Mouse (Mus musculus) CH12.LX (cell line): ENCODE results near the gene Prkce. TPM values are rescaled to one million over a fixed set of nuclear protein-coding genes. Genes with fewer than 3 reads are reported as not detected.
A peak's percentile ranks its signal among the peaks of the same experiment; 100 is the strongest.

Experiments
- DNase-seq: peaks from one replicate; pipeline ENCODE4 v3.0.0-alpha.2; 2013; ENCODE audit errors: extremely low read depth
- H3K27ac ChIP-seq: 2 replicates; pipeline ENCODE4 v1.5.1; 2012; ENCODE audit warnings: low read depth, mild to moderate bottlenecking, control low read depth, moderate library complexity; ENCODE audit not compliant: insufficient read depth
- H3K27me3 ChIP-seq: replicated peaks from 2 replicates; pipeline ENCODE3; 2012; ENCODE audit warnings: inconsistent platforms
- H3K36me3 ChIP-seq, 2 experiments: replicated peaks in 1 of 2; 2 replicates each; pipeline versions ENCODE3 to v1.6.1; 2012; ENCODE audit warnings: inconsistent platforms in 1 of 2, low read length in 1 of 2, mild to moderate bottlenecking in 1 of 2, mixed read lengths in 1 of 2, moderate library complexity in 1 of 2; ENCODE audit not compliant: control insufficient read depth in 1 of 2, insufficient read depth in 1 of 2
- H3K4me1 ChIP-seq, 2 experiments: 2 replicates each; pipeline ENCODE4 v1.6.1; 2012; ENCODE audit warnings: inconsistent platforms in 1 of 2, moderate library complexity in 1 of 2; ENCODE audit not compliant: insufficient read depth in 2 of 2, control insufficient read depth in 1 of 2
- H3K4me2 ChIP-seq: 2 replicates; pipeline ENCODE4 v1.6.1; 2012; ENCODE audit warnings: low read depth, mild to moderate bottlenecking, control low read depth; ENCODE audit not compliant: poor library complexity, insufficient read depth, severe bottlenecking
- H3K4me3 ChIP-seq, 3 experiments: fragments of 150-350 bp in 1 of 3; sonication (generic) in 1 of 3; replicated peaks in 1 of 3; 2 replicates each; pipeline versions ENCODE3 to v1.5.1; 2011 to 2012; ENCODE audit warnings: low read depth in 2 of 3, low read length in 2 of 3, mild to moderate bottlenecking in 2 of 3, moderate library complexity in 2 of 3, control low read depth in 1 of 3, improper control_type of control experiment in 1 of 3, inconsistent platforms in 1 of 3, mixed read lengths in 1 of 3; ENCODE audit not compliant: poor library complexity in 1 of 3
- H3K79me2 ChIP-seq: replicated peaks from 2 replicates; pipeline ENCODE4 v1.6.1; 2012; ENCODE audit warnings: mild to moderate bottlenecking, moderate library complexity; ENCODE audit not compliant: control insufficient read depth, poor library complexity, insufficient read depth, severe bottlenecking; ENCODE audit errors: extremely low read depth
- H3K9ac ChIP-seq: 2 replicates; pipeline ENCODE4 v1.6.1; 2012; ENCODE audit warnings: low read depth, mild to moderate bottlenecking, control low read depth, moderate library complexity; ENCODE audit not compliant: insufficient read depth
- H3K9me3 ChIP-seq: replicated peaks from 2 replicates; pipeline ENCODE3; 2012; ENCODE audit warnings: low read length, inconsistent platforms, mixed read lengths
- CHD1 ChIP-seq: IDR thresholded peaks from 2 replicates; pipeline ENCODE4 v1.6.1; 2012; ENCODE audit warnings: low read depth, low read length, improper control_type of control experiment, inconsistent platforms
- CHD2 ChIP-seq: IDR thresholded peaks from 2 replicates; pipeline ENCODE4 v1.6.1; 2011; ENCODE audit warnings: low read length, improper control_type of control experiment
- ELF1 ChIP-seq: IDR thresholded peaks from 2 replicates; pipeline ENCODE4 v1.6.1; 2014; ENCODE audit warnings: low read depth, mild to moderate bottlenecking, inconsistent platforms, low read length, improper control_type of control experiment
- EP300 ChIP-seq: IDR thresholded peaks from 2 replicates; pipeline ENCODE4 v1.6.1; 2011; ENCODE audit warnings: low read length, improper control_type of control experiment
- ETS1 ChIP-seq: conservative IDR thresholded peaks from 2 replicates; pipeline ENCODE4 v1.6.1; 2012; ENCODE audit warnings: low read depth, mild to moderate bottlenecking, inconsistent platforms, low read length, improper control_type of control experiment, moderate library complexity
- GABPA ChIP-seq: IDR thresholded peaks from 2 replicates; pipeline ENCODE4 v1.6.1; 2012; ENCODE audit warnings: low read depth, low read length, improper control_type of control experiment, inconsistent platforms; ENCODE audit not compliant: insufficient replicate concordance
- HCFC1 ChIP-seq: IDR thresholded peaks from 2 replicates; pipeline ENCODE4 v1.6.1; 2012; ENCODE audit warnings: low read depth, mild to moderate bottlenecking, inconsistent platforms, low read length, improper control_type of control experiment
- IRF4 ChIP-seq: IDR thresholded peaks from 2 replicates; pipeline ENCODE4 v1.6.1; 2014; ENCODE audit warnings: low read depth, mild to moderate bottlenecking, inconsistent platforms, low read length, improper control_type of control experiment
- JUN ChIP-seq: IDR thresholded peaks from 2 replicates; pipeline ENCODE4 v1.6.1; 2011; ENCODE audit warnings: low read depth, mild to moderate bottlenecking, low read length, improper control_type of control experiment, moderate library complexity; ENCODE audit not compliant: insufficient read depth
- JUND ChIP-seq: conservative IDR thresholded peaks from 2 replicates; pipeline ENCODE4 v1.6.1; 2011; ENCODE audit warnings: low read depth, low read length, improper control_type of control experiment
- KAT2A ChIP-seq: IDR thresholded peaks from 2 replicates; pipeline ENCODE4 v1.6.1; 2012; ENCODE audit warnings: low read length, improper control_type of control experiment, inconsistent platforms; ENCODE audit not compliant: insufficient replicate concordance
- MAFK ChIP-seq: IDR thresholded peaks from 2 replicates; pipeline ENCODE4 v1.6.1; 2011; ENCODE audit warnings: low read length, improper control_type of control experiment; ENCODE audit not compliant: insufficient replicate concordance
- MAZ ChIP-seq: IDR thresholded peaks from 2 replicates; pipeline ENCODE4 v1.6.1; 2012; ENCODE audit warnings: low read depth, mild to moderate bottlenecking, inconsistent platforms, low read length, improper control_type of control experiment, moderate library complexity
- MEF2A ChIP-seq: IDR thresholded peaks from 2 replicates; pipeline ENCODE4 v1.6.1; 2014; ENCODE audit warnings: low read depth, mild to moderate bottlenecking, inconsistent platforms, low read length, improper control_type of control experiment, borderline replicate concordance
- MXI1 ChIP-seq: IDR thresholded peaks from 2 replicates; pipeline ENCODE4 v1.6.1; 2011; ENCODE audit warnings: mild to moderate bottlenecking, low read depth, low read length, improper control_type of control experiment
- MYC ChIP-seq: IDR thresholded peaks from 2 replicates; pipeline ENCODE4 v1.6.1; 2011; ENCODE audit warnings: low read depth, mild to moderate bottlenecking, improper control_type of control experiment, low read length
- NELFE ChIP-seq: IDR thresholded peaks from 2 replicates; pipeline ENCODE4 v1.6.1; 2011; ENCODE audit warnings: low read depth, low read length, improper control_type of control experiment
- NRF1 ChIP-seq: IDR thresholded peaks from 2 replicates; pipeline ENCODE4 v1.6.1; 2014; ENCODE audit warnings: low read depth, mild to moderate bottlenecking, inconsistent platforms, low read length, improper control_type of control experiment, moderate library complexity
- PAX5 ChIP-seq: IDR thresholded peaks from 2 replicates; pipeline ENCODE4 v1.6.1; 2012; ENCODE audit warnings: low read length, inconsistent platforms, mixed read lengths
- RCOR1 ChIP-seq: conservative IDR thresholded peaks from 2 replicates; pipeline ENCODE4 v1.6.1; 2012; ENCODE audit warnings: low read depth, mild to moderate bottlenecking, inconsistent platforms, low read length, improper control_type of control experiment
- SMC3 ChIP-seq: IDR thresholded peaks from 2 replicates; pipeline ENCODE4 v1.6.1; 2011; ENCODE audit warnings: low read depth, low read length, improper control_type of control experiment
- TCF12 ChIP-seq: IDR thresholded peaks from 2 replicates; pipeline ENCODE4 v1.6.1; 2014; ENCODE audit warnings: low read depth, mild to moderate bottlenecking, inconsistent platforms, low read length, improper control_type of control experiment
- USF2 ChIP-seq: conservative IDR thresholded peaks from 2 replicates; pipeline ENCODE4 v1.6.1; 2011; ENCODE audit warnings: low read depth, low read length, improper control_type of control experiment
- ZKSCAN1 ChIP-seq: IDR thresholded peaks from 2 replicates; pipeline ENCODE4 v1.6.1; 2012; ENCODE audit warnings: low read depth, inconsistent platforms, low read length, improper control_type of control experiment, borderline replicate concordance
- ZMIZ1 ChIP-seq: IDR thresholded peaks from 2 replicates; pipeline ENCODE4 v1.6.1; 2012; ENCODE audit warnings: low read depth, mild to moderate bottlenecking, inconsistent platforms, low read length, improper control_type of control experiment
- ZNF384 ChIP-seq: IDR thresholded peaks from 2 replicates; pipeline ENCODE4 v1.6.1; 2012; ENCODE audit warnings: low read depth, low read length, improper control_type of control experiment, inconsistent platforms
- dilution Hi-C: fragments of 300-500 bp; cut with MboI; formaldehyde crosslinking; loops from 2 replicates; pipeline ENCODE4 v1.14.3; 2020; ENCODE audit warnings: low sequenced_read_pairs; ENCODE audit not compliant: extremely low pct_unique_long_range_greater_than_20kb, extremely low pct_ligation_motif_present
- in situ Hi-C: fragments of 300-500 bp; cut with MboI; formaldehyde crosslinking; loops from 3 replicates; pipeline ENCODE4 v1.14.3; 2019; ENCODE audit warnings: low sequenced_read_pairs, low pct_ligation_motif_present, low pct_unique_long_range_greater_than_20kb, mixed read lengths
- polyA plus RNA-seq: library from polyadenylated mRNA; unstranded; fragments of >175 nt; gene quantifications from 2 replicates; pipeline ENCODE4 v1.2.1, GENCODE M21; 2012; ENCODE audit warnings: low read depth; ENCODE audit not compliant: insufficient read length
- total RNA-seq, 2 experiments: library from RNA; depleted of rRNA; stranded (reverse); fragments of 300-350 nt in 1 of 2; fragments of >200 nt in 1 of 2; gene quantifications; 2 replicates each; pipeline ENCODE4 v1.2.3; 2012 to 2014

Gene Prkce
- total and polyA plus RNA-seq, 3 experiments, result 4.1 to 13.2 (median 11.4) TPM

GRCm38 (mm10) chr17:86467291-86467898, 299.8 kb downstream of the Prkce start (continued):
- TF ChIP-seq ETS1, result peak; percentile 95
- no peak for TF ChIP-seq GABPA
- TF ChIP-seq ELF1, result no peak; the same call in 1 of the 2 replicates
- peak; percentile 58; the same call in 1 of the 2 replicates for TF ChIP-seq RCOR1
- TF ChIP-seq ZNF384, result peak; percentile 77
- peak; percentile 64; the same call in 1 of the 2 replicates for TF ChIP-seq KAT2A
- TF ChIP-seq USF2, result no peak
- peak; percentile 72; the same call in 1 of the 2 replicates for TF ChIP-seq MYC
- TF ChIP-seq JUN, result peak; percentile 96
- peak; percentile 92 for TF ChIP-seq IRF4
- TF ChIP-seq EP300, result peak; percentile 96
- 0 out of 2 replicates have a peak, but pooled peaks have one; percentile 53 for TF ChIP-seq NELFE
- TF ChIP-seq SMC3, result no peak
- TF ChIP-seq ZKSCAN1, result no peak
- peak; percentile 74; the same call in 1 of the 2 replicates for TF ChIP-seq MXI1

DNA sequence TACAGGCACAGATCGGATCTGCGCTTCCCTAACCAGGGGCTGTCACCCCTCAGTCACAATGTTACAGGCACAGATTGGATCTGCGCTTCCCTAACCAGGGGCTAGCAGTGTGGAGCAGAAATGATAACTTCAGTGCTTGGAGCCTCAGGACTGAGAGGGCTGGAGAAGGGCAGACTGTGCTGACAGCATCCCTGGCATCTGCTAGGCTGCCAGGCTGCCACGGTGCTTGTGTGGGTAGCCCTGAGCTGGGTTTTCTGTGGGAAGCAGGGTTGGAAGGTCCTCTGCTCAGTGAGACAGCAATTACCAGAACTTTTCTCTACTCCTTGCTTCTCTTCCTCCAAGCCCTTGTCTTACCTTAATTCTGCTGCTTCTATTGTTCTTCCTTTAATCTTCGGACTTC, 300.4 kb downstream of the Prkce start:
- peak overlapping the region in 2 of 3 experiments; percentile 26 to 33 for H3K4me3 ChIP-seq
- dilution Hi-C loops, result no loop called here
- DNase-seq, result no peak
- peak overlapping the region; percentile 93 for H3K9ac ChIP-seq
- peaks cover 53 to 93% of the 10 kb centered on the region in 2 experiments for H3K4me1 ChIP-seq
- H3K27ac ChIP-seq, result peak overlapping the region; percentile 100
- H3K9me3 ChIP-seq, result no peaks in the 10 kb centered on the region
- H3K79me2 ChIP-seq, result no peaks in the 10 kb centered on the region; the same call in 1 of the 2 replicates
- H3K4me2 ChIP-seq, result peak overlapping the region; percentile 81
- peaks cover 0 to 7% of the 10 kb centered on the region in 2 experiments for H3K36me3 ChIP-seq
- TF ChIP-seq ZMIZ1 (no peak), CHD1 (0 out of 2 replicates have a peak, but pooled peaks have one; percentile 2)
- TF ChIP-seq, all 38 proteins: peak for 1
- H3K27me3 ChIP-seq, result no peaks in the 10 kb centered on the region
- in situ Hi-C loops, result loop anchor here (25.0 kb wide), 1 partner anchor 806 kb away; no protein-coding TSS in a partner anchor

DNA sequence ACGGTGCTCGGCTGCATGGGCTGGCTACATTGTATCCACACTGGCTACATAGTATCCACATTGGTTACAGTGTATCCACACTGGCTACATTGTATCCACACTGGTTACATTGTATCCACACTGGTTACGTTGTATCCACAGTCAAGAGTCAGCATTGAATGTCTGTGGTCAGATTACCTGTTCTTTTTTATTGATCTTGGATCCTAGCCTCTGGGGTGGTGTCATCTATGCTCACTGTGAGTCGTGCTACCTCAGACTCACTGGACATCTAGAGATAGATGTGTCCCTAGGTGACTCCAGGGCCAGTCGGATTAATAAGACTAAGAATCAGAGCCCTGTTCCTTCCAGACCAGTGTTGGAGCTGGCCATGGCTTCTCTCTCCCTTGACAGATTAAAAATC, 302.6 kb downstream of the Prkce start:
- in situ Hi-C loops (loop anchor here (25.0 kb wide), 1 partner anchor 808 kb away; no protein-coding TSS in a partner anchor), dilution Hi-C loops (no loop called here)
- DNase-seq, result no peak
- Histone ChIP-seq H3K4me2 (0 out of 2 replicates have a peak overlapping the region, but pooled peaks have one; percentile 47), H3K79me2 (no peaks in the 10 kb centered on the region; the same call in 1 of the 2 replicates), H3K4me1 (peaks cover 37 to 75% of the 10 kb centered on the region in 2 experiments), H3K4me3 (peak overlapping the region in 1 of 3 experiments; percentile 19), H3K36me3 (peaks cover 0 to 7% of the 10 kb centered on the region in 2 experiments), H3K27ac (peak overlapping the region; percentile 77), H3K27me3 (no peaks in the 10 kb centered on the region), H3K9me3 (no peaks in the 10 kb centered on the region), H3K9ac (peak overlapping the region; percentile 61)
- no peak for TF ChIP-seq JUND
- no peak for TF ChIP-seq HCFC1
- no peak for TF ChIP-seq NRF1
- no peak for TF ChIP-seq MEF2A
- no peak for TF ChIP-seq EP300
- TF ChIP-seq JUN, result no peak
- no peak for TF ChIP-seq MAZ
- no peak for TF ChIP-seq MYC
- TF ChIP-seq MAFK, result no peak
- no peak for TF ChIP-seq TCF12
- no peak for TF ChIP-seq USF2
- no peak for TF ChIP-seq CHD1
- TF ChIP-seq PAX5, result no peak
- TF ChIP-seq ZNF384, result no peak
- TF ChIP-seq CHD2, result no peak
- no peak for TF ChIP-seq KAT2A
- TF ChIP-seq RCOR1, result no peak
